Mouse (Mus musculus) Patski (cell line): ENCODE results near the gene Naaladl1. TPM values are rescaled to one million over a fixed set of nuclear protein-coding genes. Genes with fewer than 3 reads are reported as not detected.

Source experiments
- ATAC-seq: fragments of 100-300 bp; one replicate; pipeline ENCODE4 v1.8.0; 2021
- CTCF ChIA-PET: fragments of 350-600 bp; sonication (Branson Sonifier 250); formaldehyde crosslinking; loops from one replicate; lab custom pipeline; 2022; ENCODE audit warnings: inconsistent platforms; lab: Charles Lee
- POLR2A ChIA-PET: fragments of 350-600 bp; sonication (Branson Sonifier 250); formaldehyde crosslinking; loops from one replicate; lab custom pipeline; 2022; ENCODE audit warnings: antibody characterized with exemption, inconsistent platforms; lab: Charles Lee
- DNase-seq: peaks from one replicate; pipeline ENCODE4 v3.0.0-alpha.2; 2011; ENCODE audit warnings: low read depth, low spot score
- H3K27me3 ChIP-seq: fragments of 371-371 bp; one replicate; pipeline ENCODE4 v1.5.1; 2021
- CTCF ChIP-seq: fragments of 100-300 bp; IDR thresholded peaks from one replicate; pipeline ENCODE4 v1.5.1; 2021
- in situ Hi-C: fragments of 300-500 bp; cut with MboI; formaldehyde crosslinking; loops from 3 replicates; pipeline ENCODE4 v1.11.1; 2018; ENCODE audit warnings: low pct_unique_long_range_greater_than_20kb, mixed read lengths
- polyA plus RNA-seq: library from polyadenylated mRNA; unstranded; gene quantifications from one replicate; pipeline ENCODE4 v1.2.3, GENCODE M21; 2021

The Naaladl1 gene
- polyA plus RNA-seq, result 0.54 TPM

DNA sequence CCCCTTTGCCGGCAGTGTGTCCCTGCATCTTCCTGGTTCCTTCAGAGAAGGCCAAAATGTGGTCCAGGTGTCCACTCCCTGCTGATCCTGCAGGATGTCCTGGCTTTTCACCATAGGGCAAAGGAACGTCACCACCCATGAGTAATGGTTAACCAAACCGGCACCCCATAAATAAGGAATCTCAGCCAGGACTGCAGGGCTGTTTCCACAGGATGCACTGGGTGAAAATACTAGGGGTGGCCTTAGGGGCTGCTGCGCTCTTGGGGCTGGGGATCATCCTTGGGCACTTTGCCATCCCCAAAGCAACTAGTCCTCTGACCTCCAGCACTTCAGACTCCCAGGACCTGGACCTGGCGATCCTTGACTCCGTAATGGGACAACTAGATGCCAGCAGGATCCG is at the start of gene Naaladl1:
Gene Naaladl1, plus strand, starts transcription at position 197 of the 400 bp plus-strand sequence.
- DNase-seq (no peak), ATAC-seq (no peak)
- H3K27me3 ChIP-seq, result no peaks in the 10 kb centered on the region
- in situ Hi-C loops, result no loop called here
- CTCF ChIA-PET, result interaction anchor here (0.6 kb wide), 1 partner anchor 10 kb away, joined by 3 read pairs; no protein-coding TSS in a partner anchor
- POLR2A ChIA-PET, result no interaction called here
- TF ChIP-seq CTCF, result no peak

DNA sequence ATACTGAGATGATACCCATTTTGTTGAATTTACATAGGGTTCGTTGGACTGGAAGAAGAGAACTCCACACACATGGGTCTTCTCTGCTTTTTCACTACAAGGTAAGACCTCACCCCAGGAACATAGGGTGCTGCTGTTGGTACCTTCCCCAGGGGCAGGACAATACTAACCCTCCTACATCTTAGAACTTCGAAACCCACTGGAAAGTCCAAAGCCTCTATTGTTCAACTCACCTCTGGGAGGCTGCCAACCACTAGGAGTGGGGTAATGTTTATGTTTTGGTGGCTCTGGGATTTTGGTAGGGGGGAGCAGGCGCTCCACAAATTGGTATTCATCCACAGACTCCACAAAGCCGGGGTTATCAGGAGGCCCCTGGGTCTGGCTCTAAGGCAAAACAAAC is 48.9 kb upstream of the Naaladl1 start:
- CTCF ChIA-PET, result interaction anchor here (1.4 to 2.4 kb wide), 2 partner anchors 41 to 275 kb away, joined by 3 to 5 read pairs; partner anchors contain the start of gene Capn1
- in situ Hi-C loops, result no loop called here
- POLR2A ChIA-PET, result interaction anchor here (0.6 to 0.8 kb wide), 2 partner anchors 28 to 62 kb away, joined by 3 to 6 read pairs; no protein-coding TSS in a partner anchor
- no peak for TF ChIP-seq CTCF
- ATAC-seq (no peak), DNase-seq (no peak)
- H3K27me3 ChIP-seq, result no peaks in the 10 kb centered on the region

DNA sequence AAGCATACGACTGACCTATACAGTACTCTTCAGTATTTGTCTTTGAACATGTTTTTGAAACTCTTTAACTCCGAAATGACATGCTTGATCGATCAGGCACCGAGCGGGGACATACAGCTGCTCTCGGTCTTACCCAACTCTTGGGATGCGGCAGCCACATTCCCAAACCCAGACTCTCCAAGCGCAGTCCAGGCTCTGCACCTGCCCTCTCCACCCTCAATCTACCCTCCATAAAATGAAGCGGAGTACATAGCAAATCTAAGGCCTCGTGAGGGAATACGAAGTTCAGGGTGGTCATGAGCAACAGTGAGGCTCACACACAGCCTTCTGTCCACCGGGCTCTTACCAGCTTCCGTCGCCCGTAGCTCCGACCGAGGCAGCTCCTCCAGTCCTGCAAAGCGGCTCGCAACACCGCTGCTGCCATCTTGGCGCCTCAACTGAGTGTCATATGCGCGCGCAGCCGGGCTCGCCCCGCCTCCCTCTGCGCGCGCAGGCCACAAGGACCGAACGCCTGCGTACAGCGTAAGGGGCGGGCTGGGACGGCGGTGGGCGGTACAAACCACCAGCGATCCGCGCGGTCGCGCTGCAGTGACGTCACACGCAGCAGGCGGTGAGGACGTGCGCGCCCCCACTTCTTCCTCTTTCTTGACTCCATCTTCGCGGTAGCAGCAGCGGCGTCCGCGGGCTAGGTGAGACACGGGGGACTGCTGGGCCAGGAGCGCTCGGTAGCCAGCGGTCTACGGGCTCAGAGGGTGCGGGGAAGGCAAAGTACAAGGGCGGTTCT is 48.1 kb upstream of the Naaladl1 start, which contains the start of the genes Mrpl49 and Fau:
Gene Mrpl49, minus strand, starts transcription at position 473 of the 784 bp plus-strand sequence.
Gene Fau, plus strand, starts transcription at position 532 of the 784 bp plus-strand sequence.
- ChIA-PET POLR2A (interaction anchor here (0.6 to 1.3 kb wide), 3 partner anchors 11 to 61 kb away, joined by 3 to 6 read pairs (median 4); partner anchors contain the start of gene Syvn1), CTCF (interaction anchor here (1.4 kb wide), 1 partner anchor 274 kb away, joined by 3 read pairs; no protein-coding TSS in a partner anchor)
- DNase-seq (peak; percentile 75), ATAC-seq (peak; percentile 23)
- no peaks in the 10 kb centered on the region for H3K27me3 ChIP-seq
- TF ChIP-seq CTCF, result no peak
- in situ Hi-C loops, result no loop called here

DNA sequence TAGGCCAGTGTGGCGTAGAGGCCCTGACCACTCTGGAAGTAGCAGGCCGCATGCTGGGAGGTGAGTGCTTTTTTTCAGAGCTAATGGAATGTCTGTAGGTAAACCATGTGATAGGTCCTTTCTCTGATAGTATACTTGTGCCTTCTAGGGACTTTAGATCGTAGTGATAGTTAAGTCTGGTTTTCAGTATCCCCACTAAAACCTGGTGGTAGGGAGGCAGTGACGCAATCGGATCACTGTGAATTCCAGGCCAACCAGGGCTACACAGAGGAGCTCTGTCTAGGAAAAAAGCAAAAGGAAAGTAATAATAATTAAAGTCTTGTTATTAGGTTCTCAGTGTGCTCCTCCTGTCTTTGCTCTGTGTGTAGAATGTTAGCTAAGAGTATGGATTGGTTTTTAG is 47.1 kb upstream of the Naaladl1 start:
- ATAC-seq (no peak), DNase-seq (no peak)
- no peak for TF ChIP-seq CTCF
- in situ Hi-C loops, result no loop called here
- CTCF ChIA-PET, result no interaction called here
- no peaks in the 10 kb centered on the region for H3K27me3 ChIP-seq
- POLR2A ChIA-PET, result interaction anchor here (0.6 to 1.3 kb wide), 6 partner anchors 12 to 369 kb away, joined by 3 to 6 read pairs (median 4); partner anchors contain the start of gene Syvn1

DNA sequence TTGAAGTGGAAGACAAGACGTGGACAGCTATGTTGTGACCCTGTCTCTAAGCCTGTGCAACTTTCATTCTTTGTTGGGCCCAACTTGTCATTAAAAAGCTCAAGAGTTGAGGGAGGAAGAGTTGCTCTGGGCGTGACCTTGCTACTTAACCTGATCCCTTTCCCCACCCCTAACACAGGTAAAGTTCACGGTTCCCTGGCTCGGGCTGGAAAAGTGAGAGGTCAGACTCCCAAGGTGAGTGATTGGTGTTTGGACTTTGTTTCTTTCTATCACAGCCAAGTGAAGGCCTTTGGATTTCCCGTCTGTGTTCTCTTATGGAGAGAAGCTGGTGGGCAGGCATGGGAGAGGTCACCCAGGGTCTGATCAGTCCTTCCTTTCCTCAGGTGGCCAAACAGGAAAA is 46.6 kb upstream of the Naaladl1 start:
- ChIA-PET CTCF (no interaction called here), POLR2A (interaction anchor here (0.6 to 1.3 kb wide), 5 partner anchors 16 to 369 kb away, joined by 3 to 6 read pairs (median 3); no protein-coding TSS in a partner anchor)
- no peak for TF ChIP-seq CTCF
- in situ Hi-C loops, result no loop called here
- ATAC-seq (no peak), DNase-seq (no peak)
- H3K27me3 ChIP-seq, result no peaks in the 10 kb centered on the region

DNA sequence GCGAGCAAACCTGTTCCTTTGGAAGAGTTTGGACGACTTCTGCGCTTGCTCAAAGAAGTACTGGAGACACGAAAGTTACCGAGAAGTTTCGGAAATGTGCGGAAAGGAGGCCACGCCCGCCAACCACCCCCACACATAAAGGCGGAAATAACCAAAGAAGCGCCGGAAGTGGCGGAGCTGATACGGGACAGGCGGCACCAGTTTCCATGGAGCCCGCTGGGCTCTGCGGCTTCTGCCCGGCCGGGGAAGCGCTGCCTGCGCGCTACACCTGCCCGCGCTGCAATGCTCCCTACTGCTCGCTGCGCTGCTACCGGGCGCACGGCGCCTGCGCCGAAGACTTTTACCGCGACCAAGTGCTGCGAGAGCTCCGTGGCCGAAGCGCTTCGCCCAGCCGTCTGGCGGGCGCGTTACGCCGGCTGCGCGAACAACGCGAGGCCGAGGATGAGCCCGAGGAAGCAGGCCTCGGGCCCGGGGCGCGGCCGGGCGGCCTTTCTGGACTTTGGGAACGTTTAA is 44.5 kb upstream of the Naaladl1 start, which contains the start of gene Znhit2:
Gene Znhit2, plus strand, starts transcription at position 172 of the 513 bp plus-strand sequence.
- CTCF ChIA-PET, result interaction anchor here (1.0 kb wide), 1 partner anchor 43 kb away, joined by 3 read pairs; no protein-coding TSS in a partner anchor
- POLR2A ChIA-PET, result interaction anchor here (0.5 to 3.3 kb wide), 3 partner anchors 15 to 216 kb away, joined by 4 to 15 read pairs (median 5); partner anchors contain the start of gene Syvn1

DNA sequence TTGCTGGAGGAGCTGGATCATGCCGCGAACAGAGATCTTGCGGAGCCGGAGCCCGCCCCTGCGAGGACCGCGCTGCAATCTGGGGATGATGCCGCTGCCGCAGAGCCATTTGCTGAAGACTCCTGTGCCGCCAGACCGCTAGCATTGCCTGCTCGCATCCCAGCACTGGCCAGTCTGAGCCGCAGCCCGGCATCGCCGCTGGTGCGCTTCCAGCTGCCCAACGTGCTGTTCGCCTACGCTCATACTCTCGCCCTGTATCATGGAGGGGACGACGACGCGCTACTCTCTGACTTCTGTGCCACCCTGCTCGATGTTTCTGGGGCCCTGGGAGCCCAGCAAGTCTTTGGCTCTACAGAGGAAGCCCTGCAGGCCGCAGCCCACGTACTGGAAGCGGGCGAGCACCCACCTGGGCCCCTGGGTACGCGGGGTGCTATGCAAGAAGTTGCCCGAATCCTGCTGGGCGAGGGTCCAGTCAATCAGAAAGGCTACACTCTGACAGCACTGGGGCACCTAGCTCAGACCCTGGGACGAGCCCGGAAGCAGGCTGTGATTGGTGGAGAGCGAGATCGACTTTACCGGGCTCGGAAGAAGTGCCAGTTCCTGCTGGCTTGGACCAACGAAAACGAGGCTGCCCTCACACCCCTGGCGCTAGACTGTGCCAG is 43.8 kb upstream of the Naaladl1 start:
- no peak for DNase-seq
- no peak for TF ChIP-seq CTCF
- in situ Hi-C loops, result no loop called here
- peak; percentile 13 for ATAC-seq
- CTCF ChIA-PET, result interaction anchor here (1.0 kb wide), 1 partner anchor 44 kb away, joined by 3 read pairs; no protein-coding TSS in a partner anchor
- no peaks in the 10 kb centered on the region for H3K27me3 ChIP-seq
- POLR2A ChIA-PET, result interaction anchor here (1.1 to 3.3 kb wide), 2 partner anchors 15 to 196 kb away, joined by 3 to 15 read pairs; partner anchors contain the start of gene Syvn1

More for the DNA sequence above, 44.5 kb upstream of the Naaladl1 start, which contains the start of gene Znhit2:
- DNase-seq (peak; percentile 74), ATAC-seq (peak; percentile 78)
- TF ChIP-seq CTCF, result no peak
- H3K27me3 ChIP-seq, result no peaks in the 10 kb centered on the region
- in situ Hi-C loops, result no loop called here

DNA sequence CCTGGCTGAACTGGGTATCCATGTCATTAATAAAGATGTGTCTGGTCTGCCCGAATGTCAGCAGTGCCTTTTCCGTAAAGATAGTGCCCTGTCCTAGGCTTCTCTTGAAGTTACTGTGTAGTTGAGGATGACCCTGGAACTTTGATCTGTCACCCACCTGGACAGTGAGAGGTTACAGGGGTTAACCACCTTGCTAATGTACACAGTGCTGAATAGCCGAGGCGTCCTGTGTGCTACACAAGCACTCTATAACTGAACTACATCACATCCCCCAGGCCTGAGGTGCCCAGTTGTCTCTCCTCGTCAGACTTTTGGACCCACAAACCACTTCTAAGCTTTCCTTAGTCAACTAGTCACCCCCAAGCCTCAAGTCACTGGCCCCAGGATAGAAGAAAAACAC is 43.2 kb upstream of the Naaladl1 start:
- in situ Hi-C loops, result no loop called here
- no peaks in the 10 kb centered on the region for H3K27me3 ChIP-seq
- DNase-seq (no peak), ATAC-seq (no peak)
- POLR2A ChIA-PET, result interaction anchor here (1.1 to 3.3 kb wide), 2 partner anchors 16 to 195 kb away, joined by 3 to 15 read pairs; partner anchors contain the start of gene Syvn1
- CTCF ChIA-PET, result no interaction called here
- no peak for TF ChIP-seq CTCF

DNA sequence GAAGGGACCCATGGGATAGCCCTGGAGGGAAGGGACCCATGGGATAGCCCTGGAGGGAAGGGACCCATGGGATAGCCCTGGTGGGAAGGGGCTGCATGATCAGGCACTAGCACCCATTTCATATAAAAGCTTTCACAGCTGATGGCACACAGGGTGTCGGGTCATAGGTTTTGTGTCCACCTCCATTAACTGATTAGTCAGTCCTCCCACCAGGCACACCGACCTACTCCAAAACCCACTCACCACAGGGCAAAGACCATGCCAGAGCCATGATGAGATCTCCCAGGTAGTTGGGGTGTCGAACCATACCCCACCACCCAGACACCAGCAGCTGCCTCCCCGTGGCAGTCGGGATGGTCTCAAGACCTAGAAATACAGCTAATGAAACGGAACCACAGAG is 42.5 kb upstream of the Naaladl1 start:
- no peaks in the 10 kb centered on the region for H3K27me3 ChIP-seq
- in situ Hi-C loops, result no loop called here
- ChIA-PET CTCF (no interaction called here), POLR2A (interaction anchor here (1.3 kb wide), 1 partner anchor 11 kb away, joined by 4 read pairs; no protein-coding TSS in a partner anchor)
- DNase-seq, result no peak
- TF ChIP-seq CTCF, result no peak
- ATAC-seq, result no peak
